Mouse (Mus musculus): ENCODE measurements around the gene Zfp579.

DNA sequence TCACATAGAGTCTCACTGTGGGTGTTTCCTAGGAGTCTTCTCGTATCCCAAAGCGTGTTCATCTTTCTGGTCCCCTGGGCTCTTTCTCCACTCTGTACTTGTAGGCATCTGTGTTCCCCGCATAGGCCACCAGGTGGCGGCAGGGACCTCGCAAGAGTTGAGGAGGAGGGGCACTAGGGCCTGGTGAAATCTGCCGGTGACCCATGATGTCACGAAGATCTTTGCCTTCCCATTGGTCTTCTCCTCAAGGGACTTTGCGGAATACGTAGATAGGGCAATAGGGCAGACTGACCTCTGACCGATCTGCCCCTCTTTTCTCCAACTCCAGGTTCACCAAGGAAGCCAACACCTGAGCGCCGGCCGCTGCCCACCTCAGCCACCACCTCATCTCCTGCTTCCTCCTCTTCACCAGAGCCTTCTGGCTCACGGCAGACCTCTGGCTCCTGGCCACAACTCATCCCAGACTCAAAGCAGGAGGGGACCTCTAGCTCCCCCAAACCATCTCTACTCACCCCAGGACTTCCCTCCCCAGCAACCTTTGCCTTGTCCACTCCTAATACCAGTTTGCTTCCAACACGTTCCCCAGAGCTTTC, 52.6 kb downstream of the Zfp579 start:
- TF ChIP-seq ZC3H11A (IDR thresholded peaks at IDR 0.05; ENCODE audit: low read depth, low read length) (peak; percentile 87), RAD21 (IDR thresholded peaks at IDR 0.05; ENCODE audit: low read depth, low read length) (peak; percentile 87), UBTF (IDR thresholded peaks at IDR 0.05; ENCODE audit: borderline replicate concordance, insufficient read depth, low read depth, low read length) (no peak), CTCF (IDR thresholded peaks at IDR 0.05 in 2 of 3, conservative IDR thresholded peaks at IDR 0.05 in 1 of 3; ENCODE audit: control insufficient read depth in 1 of 3, insufficient read depth in 1 of 3, low read depth in 2 of 3, low read length in 3 of 3, poor library complexity in 1 of 3, severe bottlenecking in 1 of 3) (peak; percentile 86 to 99 (median 95)), GABPA (IDR thresholded peaks at IDR 0.05; ENCODE audit: low read depth, low read length) (no peak), POLR2A (IDR thresholded peaks at IDR 0.05; ENCODE audit: control insufficient read depth in 1 of 2, insufficient read depth in 1 of 2, low read depth in 1 of 2, low read length in 2 of 2, poor library complexity in 1 of 2) (no peak), MXI1 (IDR thresholded peaks at IDR 0.05; ENCODE audit: low read depth, low read length) (no peak), USF2 (IDR thresholded peaks at IDR 0.05; ENCODE audit: borderline replicate concordance in 1 of 2, insufficient read depth in 1 of 2, low read depth in 1 of 2, low read length in 2 of 2) (no peak), EP300 (IDR thresholded peaks at IDR 0.05; ENCODE audit: low read depth in 1 of 2, low read length in 2 of 2) (no peak), BHLHE40 (IDR thresholded peaks at IDR 0.05; ENCODE audit: borderline replicate concordance, low read depth, low read length) (peak; percentile 54; the same call in 1 of the 2 replicates), MAX (IDR thresholded peaks at IDR 0.05; ENCODE audit: low read length) (no peak), MAFK (IDR thresholded peaks at IDR 0.05; ENCODE audit: borderline replicate concordance, low read depth, low read length) (no peak), GATA1 (IDR thresholded peaks at IDR 0.05; ENCODE audit: low read depth, low read length) (no peak; the same call in 1 of the 2 replicates), MEF2A (IDR thresholded peaks at IDR 0.05; ENCODE audit: extremely low read depth, insufficient replicate concordance, low read depth, low read length, poor library complexity, severe bottlenecking) (no peak)

Data from MEL (cell line).